Mouse (Mus musculus) naive thymus-derived CD4-positive, alpha-beta T cell, adult 5 months (primary cell): Measurements from ENCODE around the gene Gspt1. TPM values are rescaled to one million over a fixed set of nuclear protein-coding genes. Genes with fewer than 3 reads are reported as not detected.

Source experiments
- polyA plus RNA-seq: library from polyadenylated mRNA; unstranded; fragments of 100-300 nt; shearing (Covaris generic); gene quantifications from one replicate; pipeline ENCODE4 v1.2.1, GENCODE M21; 2017

The Gspt1 gene
- polyA plus RNA-seq, result 102 TPM

GRCm38 (mm10) chr16:11253898-11254722 lies at the start of gene Gspt1:
Gene Gspt1, minus strand, starts transcription at chr16:11254325.

DNA sequence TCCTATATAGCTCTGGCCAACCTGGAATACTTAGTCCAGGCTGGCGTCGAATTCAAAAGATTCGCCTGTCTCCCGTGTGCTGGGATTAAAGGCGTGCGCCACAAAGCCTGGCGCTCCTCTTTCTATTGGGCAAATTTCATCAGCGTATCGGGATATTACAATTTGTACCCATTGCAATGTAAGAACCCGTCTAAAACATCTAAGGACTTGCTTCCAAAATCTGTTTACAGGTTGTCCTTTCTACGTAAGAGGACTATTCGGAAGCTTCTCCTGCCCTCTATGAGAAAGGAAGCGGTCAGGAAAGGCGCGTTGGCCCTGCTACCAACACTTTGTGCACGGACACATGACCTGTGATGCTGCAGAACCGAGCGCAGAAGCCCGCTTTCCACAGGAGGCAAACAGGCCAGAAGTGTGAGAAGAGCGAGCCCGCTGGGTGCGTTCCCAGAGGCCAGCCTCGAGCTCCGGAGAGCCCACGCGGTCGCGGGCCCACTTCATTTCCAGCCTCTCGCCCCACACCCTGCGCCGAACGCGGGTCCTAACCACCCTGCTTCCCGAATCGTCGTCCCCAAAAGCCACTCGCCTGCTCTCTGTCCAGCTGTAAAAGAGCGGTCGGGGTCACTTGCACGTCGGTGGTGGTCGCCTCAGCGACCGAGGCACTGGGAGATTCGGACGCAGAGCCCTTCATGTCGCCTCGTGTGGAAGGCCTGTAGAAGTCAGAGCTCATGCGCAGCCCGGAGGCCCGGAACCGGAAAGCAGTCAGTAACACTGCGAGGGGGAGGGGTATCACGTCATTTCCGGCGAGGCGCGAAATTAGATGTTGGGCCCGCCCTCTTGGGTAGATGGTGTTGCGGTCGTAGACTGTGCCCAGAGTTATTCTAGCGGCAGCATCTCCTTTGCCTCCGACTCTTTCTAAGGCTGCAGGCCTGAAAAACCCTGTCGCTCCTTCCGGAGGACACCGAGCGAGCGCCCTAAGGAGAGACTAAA lies 51.3 kb downstream of the Gspt1 start, which contains the start of gene Rsl1d1:
Rsl1d1 (minus strand) TSS at position 761 of the 984 bp plus-strand sequence.

GRCm38 (mm10) chr16:11176208-11176883 lies 77.8 kb downstream of the Gspt1 start, which contains the start of gene Zc3h7a:
Gene Zc3h7a, minus strand, starts transcription at chr16:11176393.

Other genes with a start within 250 kb of the Gspt1 start
- gene Snn, start 193.4 kb downstream of the Gspt1 start, polyA plus RNA-seq, result 2.5 TPM
- gene Litaf, start 188.2 kb downstream of the Gspt1 start, polyA plus RNA-seq, result 29.8 TPM
- gene Txndc11, start 119.7 kb downstream of the Gspt1 start, polyA plus RNA-seq, result 82.0 TPM
- gene Zc3h7a, start 77.9 kb downstream of the Gspt1 start, polyA plus RNA-seq, result 366 TPM
- 245 TPM for gene Rsl1d1, start 51.0 kb downstream of the Gspt1 start, polyA plus RNA-seq
- not detected for gene Tnfrsf17, start 59.5 kb upstream of the Gspt1 start, polyA plus RNA-seq
- gene Snx29, start 68.6 kb upstream of the Gspt1 start, polyA plus RNA-seq, result 27.8 TPM